Mouse (Mus musculus): ENCODE data around the gene Shc4.

DNA sequence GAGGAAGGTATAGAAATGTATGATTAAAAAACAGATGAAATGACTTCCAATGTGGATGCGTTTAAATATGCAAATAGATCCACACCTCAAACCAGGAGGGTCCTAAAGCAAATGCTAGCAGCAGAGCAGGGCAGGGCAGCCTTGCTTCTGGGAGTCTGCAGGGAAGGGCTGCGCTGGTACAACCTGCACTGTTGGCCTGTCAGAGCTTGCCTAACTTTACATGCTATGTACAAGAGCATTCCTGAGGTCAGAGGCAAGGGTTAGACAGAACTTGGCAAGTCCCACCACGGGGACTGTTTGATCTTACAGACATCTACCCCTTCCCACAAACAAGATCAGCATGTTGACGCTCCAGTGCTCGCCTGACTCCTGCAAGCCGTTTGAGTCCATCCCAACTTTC is 15.4 kb upstream of the Shc4 start:
- no peak for TF ChIP-seq CTCF (IDR thresholded peaks at IDR 0.05; ENCODE audit: low read depth)
- no peak for TF ChIP-seq EP300 (IDR thresholded peaks at IDR 0.05; ENCODE audit: low read depth)

Measured in liver, postnatal 0 days (tissue).